Mouse (Mus musculus): Measurements from ENCODE around the gene Sytl2. TPM values are rescaled to one million over a fixed set of nuclear protein-coding genes. Genes with fewer than 3 reads are reported as not detected.

The Sytl2 gene
- polyA plus RNA-seq, 1 experiment: 1.4 TPM

GRCm38 (mm10) chr7:90270141-90270540, 31.9 kb upstream of the Sytl2 start:
- 61% methylated on average over 3 of the region's 3 CpGs for WGBS
- no peak overlapping the region for H3K4me3 ChIP-seq (ENCODE audit: extremely low read depth, insufficient read depth, insufficient read length)
- TF ChIP-seq CTCF (IDR thresholded peaks at IDR 0.05; ENCODE audit: extremely low read depth, insufficient read depth, insufficient read length, insufficient replicate concordance) (no peak), POLR2A (IDR thresholded peaks at IDR 0.05; ENCODE audit: low read depth, low read length) (no peak)

GRCm38 (mm10) chr7:90274561-90275100, 27.4 kb upstream of the Sytl2 start:
- WGBS: 63% methylated on average over 11 of the region's 11 CpGs
- TF ChIP-seq POLR2A (IDR thresholded peaks at IDR 0.05; ENCODE audit: low read depth, low read length) (no peak), CTCF (IDR thresholded peaks at IDR 0.05; ENCODE audit: extremely low read depth, insufficient read depth, insufficient read length, insufficient replicate concordance) (no peak)
- Histone ChIP-seq H3K4me1 (ENCODE audit: control insufficient read depth, insufficient read depth, insufficient read length) (no peaks in the 10 kb centered on the region), H3K36me3 (ENCODE audit: control insufficient read depth, insufficient read depth, low read length) (no peaks in the 10 kb centered on the region), H3K4me3 (ENCODE audit: extremely low read depth, insufficient read depth, insufficient read length) (no peak overlapping the region), H3K27me3 (ENCODE audit: control insufficient read depth, insufficient read depth, low read length) (no peaks in the 10 kb centered on the region), H3K27ac (ENCODE audit: insufficient read depth, low read length) (no peak overlapping the region)
- no peak for DNase-seq (ENCODE audit: low read depth in 1 of 2, low spot score in 2 of 2)

More at GRCm38 (mm10) chr7:90270141-90270540, 31.9 kb upstream of the Sytl2 start:
- no peak for DNase-seq (ENCODE audit: low read depth in 1 of 2, low spot score in 2 of 2)
- no peaks in the 10 kb centered on the region for H3K36me3 ChIP-seq (ENCODE audit: control insufficient read depth, insufficient read depth, low read length)
- H3K27me3 ChIP-seq (ENCODE audit: control insufficient read depth, insufficient read depth, low read length): no peaks in the 10 kb centered on the region
- H3K27ac ChIP-seq (ENCODE audit: insufficient read depth, low read length): no peak overlapping the region
- H3K4me1 ChIP-seq (ENCODE audit: control insufficient read depth, insufficient read depth, insufficient read length): no peaks in the 10 kb centered on the region

GRCm38 (mm10) chr7:90277246-90277645, 24.8 kb upstream of the Sytl2 start:
- TF ChIP-seq CTCF (IDR thresholded peaks at IDR 0.05; ENCODE audit: extremely low read depth, insufficient read depth, insufficient read length, insufficient replicate concordance): no peak
- no peak for TF ChIP-seq POLR2A (IDR thresholded peaks at IDR 0.05; ENCODE audit: low read depth, low read length)
- no peak overlapping the region for H3K27ac ChIP-seq (ENCODE audit: insufficient read depth, low read length)
- DNase-seq (ENCODE audit: low read depth in 1 of 2, low spot score in 2 of 2): no peak
- H3K36me3 ChIP-seq (ENCODE audit: control insufficient read depth, insufficient read depth, low read length): no peaks in the 10 kb centered on the region
- H3K27me3 ChIP-seq (ENCODE audit: control insufficient read depth, insufficient read depth, low read length): no peaks in the 10 kb centered on the region
- 74% methylated on average over 3 of the region's 3 CpGs for WGBS
- H3K4me1 ChIP-seq (ENCODE audit: control insufficient read depth, insufficient read depth, insufficient read length): no peaks in the 10 kb centered on the region
- H3K4me3 ChIP-seq (ENCODE audit: extremely low read depth, insufficient read depth, insufficient read length): no peak overlapping the region

GRCm38 (mm10) chr7:90277769-90278168, 24.3 kb upstream of the Sytl2 start:
- no peak for DNase-seq (ENCODE audit: low read depth in 1 of 2, low spot score in 2 of 2)
- Histone ChIP-seq H3K27me3 (ENCODE audit: control insufficient read depth, insufficient read depth, low read length) (no peaks in the 10 kb centered on the region), H3K36me3 (ENCODE audit: control insufficient read depth, insufficient read depth, low read length) (no peaks in the 10 kb centered on the region), H3K4me3 (ENCODE audit: extremely low read depth, insufficient read depth, insufficient read length) (no peak overlapping the region), H3K4me1 (ENCODE audit: control insufficient read depth, insufficient read depth, insufficient read length) (no peaks in the 10 kb centered on the region), H3K27ac (ENCODE audit: insufficient read depth, low read length) (no peak overlapping the region)
- TF ChIP-seq CTCF (IDR thresholded peaks at IDR 0.05; ENCODE audit: extremely low read depth, insufficient read depth, insufficient read length, insufficient replicate concordance) (no peak), POLR2A (IDR thresholded peaks at IDR 0.05; ENCODE audit: low read depth, low read length) (no peak)
- WGBS: 88% methylated on average over 4 of the region's 4 CpGs

GRCm38 (mm10) chr7:90279136-90279535, 22.9 kb upstream of the Sytl2 start:
- DNase-seq (ENCODE audit: low read depth in 1 of 2, low spot score in 2 of 2): no peak
- WGBS: 93% methylated on average over 4 of the region's 4 CpGs

GRCm38 (mm10) chr7:90280274-90280875, 21.7 kb upstream of the Sytl2 start:
- H3K36me3 ChIP-seq (ENCODE audit: control insufficient read depth, insufficient read depth, low read length): no peaks in the 10 kb centered on the region
- DNase-seq (ENCODE audit: low read depth in 1 of 2, low spot score in 2 of 2): peak; percentile 21 to 32
- H3K27ac ChIP-seq (ENCODE audit: insufficient read depth, low read length): no peak overlapping the region
- peak; percentile 46; the same call in 1 of the 2 replicates for TF ChIP-seq CTCF (IDR thresholded peaks at IDR 0.05; ENCODE audit: extremely low read depth, insufficient read depth, insufficient read length, insufficient replicate concordance)
- no peak for TF ChIP-seq POLR2A (IDR thresholded peaks at IDR 0.05; ENCODE audit: low read depth, low read length)
- no peaks in the 10 kb centered on the region for H3K4me1 ChIP-seq (ENCODE audit: control insufficient read depth, insufficient read depth, insufficient read length)
- WGBS: 60% methylated on average over 11 of the region's 11 CpGs
- no peak overlapping the region for H3K4me3 ChIP-seq (ENCODE audit: extremely low read depth, insufficient read depth, insufficient read length)
- H3K27me3 ChIP-seq (ENCODE audit: control insufficient read depth, insufficient read depth, low read length): no peaks in the 10 kb centered on the region

More at GRCm38 (mm10) chr7:90279136-90279535, 22.9 kb upstream of the Sytl2 start:
- H3K4me1 ChIP-seq (ENCODE audit: control insufficient read depth, insufficient read depth, insufficient read length): no peaks in the 10 kb centered on the region
- no peaks in the 10 kb centered on the region for H3K36me3 ChIP-seq (ENCODE audit: control insufficient read depth, insufficient read depth, low read length)
- H3K27ac ChIP-seq (ENCODE audit: insufficient read depth, low read length): no peak overlapping the region
- H3K27me3 ChIP-seq (ENCODE audit: control insufficient read depth, insufficient read depth, low read length): no peaks in the 10 kb centered on the region
- no peak for TF ChIP-seq POLR2A (IDR thresholded peaks at IDR 0.05; ENCODE audit: low read depth, low read length)
- no peak for TF ChIP-seq CTCF (IDR thresholded peaks at IDR 0.05; ENCODE audit: extremely low read depth, insufficient read depth, insufficient read length, insufficient replicate concordance)
- no peak overlapping the region for H3K4me3 ChIP-seq (ENCODE audit: extremely low read depth, insufficient read depth, insufficient read length)

GRCm38 (mm10) chr7:90280878-90281277, 21.2 kb upstream of the Sytl2 start:
- no peaks in the 10 kb centered on the region for H3K4me1 ChIP-seq (ENCODE audit: control insufficient read depth, insufficient read depth, insufficient read length)
- H3K4me3 ChIP-seq (ENCODE audit: extremely low read depth, insufficient read depth, insufficient read length): no peak overlapping the region
- TF ChIP-seq CTCF (IDR thresholded peaks at IDR 0.05; ENCODE audit: extremely low read depth, insufficient read depth, insufficient read length, insufficient replicate concordance) (no peak), POLR2A (IDR thresholded peaks at IDR 0.05; ENCODE audit: low read depth, low read length) (no peak)
- no peak overlapping the region for H3K27ac ChIP-seq (ENCODE audit: insufficient read depth, low read length)
- 59% methylated on average over 8 of the region's 8 CpGs for WGBS
- H3K36me3 ChIP-seq (ENCODE audit: control insufficient read depth, insufficient read depth, low read length): no peaks in the 10 kb centered on the region
- DNase-seq (ENCODE audit: low read depth in 1 of 2, low spot score in 2 of 2): no peak
- H3K27me3 ChIP-seq (ENCODE audit: control insufficient read depth, insufficient read depth, low read length): no peaks in the 10 kb centered on the region
